Mouse (Mus musculus): ENCODE results near the gene Hscb.

GRCm38 (mm10) chr5:110879042-110879441 is 39.5 kb upstream of the Hscb start:
- TF ChIP-seq GATA1 (IDR thresholded peaks at IDR 0.05; ENCODE audit: borderline replicate concordance, low read length) (no peak), CTCF (IDR thresholded peaks at IDR 0.05; ENCODE audit: low read depth, low read length) (no peak), POLR2AphosphoS5 (IDR thresholded peaks at IDR 0.05; ENCODE audit: insufficient replicate concordance, low read depth, low read length) (no peak), GATA2 (IDR thresholded peaks at IDR 0.05; ENCODE audit: borderline replicate concordance, low read depth, low read length) (no peak), TAL1 (conservative IDR thresholded peaks at IDR 0.05; ENCODE audit: low read depth, low read length) (no peak)
